Mouse (Mus musculus) mesoderm, embryonic 11.5 days (tissue): ENCODE measurements at regions not wholly inside any gene's neighbourhood (a gene's known extent, or its start where the extent isn't known, plus 50 kb on each side); places are given as distances from the start of the nearest gene placed in this dataset.

ENCODE experiments used
- DNase-seq: peaks from one replicate; pipeline ENCODE4 v3.0.0-alpha.2; 2012; ENCODE audit warnings: low read depth, low spot score

GRCm38 (mm10) chr16:73435726-73436125 is 975.9 kb downstream of the Robo2 start:
- DNase-seq, result no peak

GRCm38 (mm10) chr16:73424851-73425250 is 986.8 kb downstream of the Robo2 start:
- no peak for DNase-seq

- DNase-seq, result no peak
These were observed 987.3 kb downstream of the Robo2 start for GRCm38 (mm10) chr16:73424311-73424710.

GRCm38 (mm10) chr16:73404509-73404908 is 1007.1 kb downstream of the Robo2 start:
- peak; percentile 8 for DNase-seq

GRCm38 (mm10) chr16:73404099-73404498 is 1007.5 kb downstream of the Robo2 start:
- DNase-seq, result no peak

GRCm38 (mm10) chr16:73379056-73379455 is 1032.6 kb downstream of the Robo2 start:
- peak; percentile 54 for DNase-seq

GRCm38 (mm10) chr16:73374608-73375165 is 1036.9 kb downstream of the Robo2 start:
- no peak for DNase-seq

GRCm38 (mm10) chr16:73368607-73369233 is 1042.9 kb downstream of the Robo2 start:
- DNase-seq, result no peak

- DNase-seq, result no peak
These were observed 1043.7 kb downstream of the Robo2 start for GRCm38 (mm10) chr16:73367926-73368325.

GRCm38 (mm10) chr16:73367226-73367840 is 1044.3 kb downstream of the Robo2 start:
- DNase-seq, result no peak

- peak; percentile 73 for DNase-seq
These were observed 1042.6 kb downstream of the Robo1 start for GRCm38 (mm10) chr16:73350698-73351097.

GRCm38 (mm10) chr16:73343941-73344340 is 1035.8 kb downstream of the Robo1 start:
- no peak for DNase-seq

GRCm38 (mm10) chr16:73343531-73343930 is 1035.4 kb downstream of the Robo1 start:
- no peak for DNase-seq

GRCm38 (mm10) chr16:73317644-73318043 is 1009.5 kb downstream of the Robo1 start:
- DNase-seq, result no peak

GRCm38 (mm10) chr16:73310096-73310495 is 1002.0 kb downstream of the Robo1 start:
- no peak for DNase-seq

- peak; percentile 47 for DNase-seq
These were observed 971.8 kb downstream of the Robo1 start for GRCm38 (mm10) chr16:73279951-73280350.

- DNase-seq, result no peak
These were observed 951.6 kb downstream of the Robo1 start for GRCm38 (mm10) chr16:73259691-73260090.

- DNase-seq, result no peak
These were observed 951.2 kb downstream of the Robo1 start for GRCm38 (mm10) chr16:73259283-73259682.

- no peak for DNase-seq
These were observed 937.0 kb downstream of the Robo1 start for GRCm38 (mm10) chr16:73245073-73245590.

- no peak for DNase-seq
These were observed 922.5 kb downstream of the Robo1 start for GRCm38 (mm10) chr16:73230599-73230998.

- DNase-seq, result no peak
These were observed 909.4 kb downstream of the Robo1 start for GRCm38 (mm10) chr16:73217555-73217954.

- DNase-seq, result no peak
These were observed 895.4 kb downstream of the Robo1 start for GRCm38 (mm10) chr16:73203542-73203941.

- DNase-seq, result no peak
These were observed 892.9 kb downstream of the Robo1 start for GRCm38 (mm10) chr16:73200991-73201390.
